Mouse (Mus musculus) heart, postnatal 36 days (tissue): ENCODE results near the gene Lsr. TPM values are rescaled to one million over a fixed set of nuclear protein-coding genes. Genes with fewer than 3 reads are reported as not detected.

ENCODE experiments used
- DNase-seq, 2 experiments: peaks; one replicate each; pipeline ENCODE4 v3.0.0; 2021 to 2022
- intact Hi-C: fragments of 180-260 bp; cut with DNase I; formaldehyde crosslinking; loops from one replicate; pipeline ENCODE4 v1.15.1; 2025
- total RNA-seq, 2 experiments: library from RNA; stranded (reverse); gene quantifications; 2 replicates each; pipeline ENCODE4 v1.2.3; 2021

The Lsr gene
- 1 to 10 TPM; 3.7 to 5.1 TPM for total RNA-seq

- no peak for DNase-seq
- intact Hi-C loops: loop anchor here (2.0 to 5.0 kb wide), 4 partner anchors 16 to 386 kb away; partner anchors contain the start of genes Kmt2b, Tmem147 and Usf2
Measured at GRCm38 (mm10) chr7:30973251-30973500, at the start of gene Lsr. Lsr (minus strand) TSS chr7:30973464.

DNA sequence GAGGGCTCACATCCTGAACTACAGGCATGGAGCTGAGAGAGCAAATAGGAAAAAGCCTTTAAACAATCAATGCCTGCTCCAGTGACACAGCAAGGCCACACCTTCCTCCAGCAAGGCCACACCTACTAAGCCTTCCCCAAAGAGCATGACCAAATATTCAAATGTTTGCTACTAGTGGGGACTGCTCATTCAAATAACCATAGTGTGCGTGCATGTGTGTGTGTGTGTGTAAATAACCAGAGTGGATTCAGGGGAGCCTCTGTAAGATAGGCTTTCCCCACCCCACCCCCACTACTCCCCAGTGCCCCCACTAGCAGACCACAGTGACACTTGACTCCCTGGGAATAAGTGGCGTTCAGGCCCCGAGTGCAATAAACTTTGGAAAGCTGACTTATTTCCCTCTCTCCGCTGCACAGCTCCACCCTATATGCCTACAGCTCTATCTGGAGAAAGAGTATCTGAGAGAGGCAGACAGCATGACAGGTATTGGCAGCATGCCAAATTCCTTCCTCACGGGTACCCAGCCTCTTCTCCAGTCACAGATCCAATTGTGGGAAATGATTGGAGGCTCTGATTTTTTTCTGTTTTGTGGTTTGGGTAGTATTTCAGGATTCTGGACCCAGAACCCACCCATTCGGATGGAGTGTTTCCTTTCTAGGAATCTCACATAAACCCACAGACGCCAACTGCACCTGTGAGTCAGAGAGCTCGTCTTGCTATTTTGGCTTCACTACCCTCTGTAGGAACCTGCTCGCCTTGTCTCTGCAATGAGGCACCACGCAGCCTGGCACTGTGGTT is 44.0 kb upstream of the Lsr start:
- DNase-seq: no peak
- intact Hi-C loops: no loop called here

- no peak for DNase-seq
- intact Hi-C loops: no loop called here
Measured at GRCm38 (mm10) chr7:31012971-31013370, 39.7 kb upstream of the Lsr start.

DNA sequence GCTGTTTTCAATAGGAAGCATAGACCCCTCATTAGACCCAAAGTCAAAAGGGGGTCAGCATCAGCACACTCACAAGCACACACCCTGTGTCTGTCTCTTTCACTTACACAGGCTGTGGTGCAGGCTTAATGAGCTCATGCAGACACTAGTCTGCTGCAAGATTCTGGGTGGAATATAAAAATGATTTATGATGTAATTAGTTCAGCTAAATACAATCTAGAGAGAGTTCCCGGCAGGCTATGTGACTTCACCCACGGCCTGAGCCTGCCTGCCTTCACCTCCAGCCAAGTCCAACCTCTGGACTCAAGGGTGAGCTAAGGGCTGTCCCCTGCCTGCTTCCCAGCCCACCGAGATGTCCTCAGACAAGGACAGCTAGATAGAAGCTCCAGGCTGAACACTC is 35.6 kb upstream of the Lsr start:
- intact Hi-C loops: no loop called here
- no peak for DNase-seq

DNA sequence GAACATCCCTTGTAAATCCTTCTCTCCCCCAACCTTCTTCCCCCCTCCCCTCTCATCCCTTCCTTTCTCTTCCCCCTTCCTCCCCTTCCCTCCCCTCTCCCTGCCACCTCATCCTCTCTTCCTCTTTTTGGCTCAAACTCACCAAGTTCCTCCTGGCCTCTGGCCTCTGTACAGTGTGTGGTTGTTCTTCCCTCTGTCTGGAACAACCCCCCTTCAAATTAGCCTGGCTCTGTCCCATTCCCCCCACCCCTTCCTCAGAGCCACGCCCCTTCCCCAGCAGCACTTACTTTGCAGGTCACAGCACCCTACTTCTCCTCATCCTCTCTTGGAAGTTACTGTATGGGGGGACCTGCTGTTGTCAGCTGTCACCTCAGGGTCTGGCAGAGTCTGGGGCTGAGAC is 34.9 kb upstream of the Lsr start:
- intact Hi-C loops: no loop called here
- no peak for DNase-seq

GRCm38 (mm10) chr7:31007775-31008174 is 34.5 kb upstream of the Lsr start:
- intact Hi-C loops: no loop called here
- DNase-seq: no peak

DNA sequence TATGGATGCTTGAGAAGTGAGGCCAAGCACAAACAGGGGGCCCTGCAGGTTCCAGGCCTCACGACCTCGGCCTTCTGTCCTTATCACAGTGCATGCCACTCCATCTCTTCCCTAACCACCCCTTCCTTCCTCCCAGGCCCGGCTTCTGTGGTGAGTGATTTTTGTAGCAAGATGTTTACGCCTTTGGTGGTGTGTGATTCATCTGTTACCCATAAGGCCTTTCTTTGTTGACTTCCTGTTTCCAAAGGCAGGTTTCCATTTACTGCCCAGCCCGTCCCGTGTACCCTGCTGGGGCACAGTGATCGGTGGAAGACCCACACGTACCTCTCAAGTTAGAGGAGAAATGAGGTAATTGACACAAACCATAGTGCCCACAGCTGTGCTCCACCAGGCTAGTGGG is 29.4 kb upstream of the Lsr start:
- peak; percentile 18 to 31 for DNase-seq
- intact Hi-C loops: no loop called here

- peak; percentile 60 to 71 for DNase-seq
- intact Hi-C loops: no loop called here
Measured at GRCm38 (mm10) chr7:31000505-31001020, 27.3 kb upstream of the Lsr start.

DNA sequence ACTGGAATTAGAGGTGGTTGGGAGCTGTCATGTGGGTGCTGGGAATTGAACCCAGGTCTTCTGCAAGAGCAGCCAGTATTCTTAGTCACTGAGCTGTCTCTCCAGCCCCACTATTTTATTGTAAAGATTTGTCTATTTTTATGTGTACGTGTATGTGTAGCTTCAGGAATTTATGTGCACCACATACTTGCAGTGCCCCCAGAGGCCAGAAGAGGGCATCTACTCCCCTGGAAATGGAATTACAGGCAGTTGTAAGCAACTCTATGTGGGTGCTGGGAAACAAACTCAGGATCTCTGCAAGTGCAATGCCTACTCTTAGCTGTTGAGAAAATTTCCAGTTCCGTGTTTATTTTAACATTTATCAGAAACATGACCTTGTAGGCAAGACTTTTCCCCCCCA is 23.2 kb upstream of the Lsr start:
- no peak for DNase-seq
- intact Hi-C loops: no loop called here

DNA sequence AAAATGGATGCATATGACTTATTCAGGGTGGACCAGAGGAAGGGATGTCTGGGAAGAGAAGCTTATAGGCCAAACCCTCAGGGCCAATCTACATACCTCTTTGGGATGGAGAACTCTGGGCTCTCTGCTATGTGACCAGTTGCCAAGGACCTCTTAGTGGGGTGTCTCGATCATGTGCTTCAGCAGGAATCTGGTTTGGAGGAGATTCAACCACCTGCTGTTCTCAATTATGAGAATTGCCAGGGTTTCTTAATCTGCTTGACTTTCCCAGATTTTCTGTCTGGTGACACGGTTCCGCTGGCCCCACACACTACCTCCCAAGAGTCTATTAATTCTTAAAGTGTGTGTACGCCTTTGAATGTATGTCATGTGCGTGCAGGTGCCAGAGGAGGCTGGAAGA is 20.7 kb upstream of the Lsr start:
- DNase-seq: no peak
- intact Hi-C loops: no loop called here

GRCm38 (mm10) chr7:30992148-30992547 is 18.9 kb upstream of the Lsr start:
- DNase-seq: no peak
- intact Hi-C loops: no loop called here

- no peak for DNase-seq
- intact Hi-C loops: no loop called here
Measured at GRCm38 (mm10) chr7:30988519-30989162, 15.4 kb upstream of the Lsr start.

GRCm38 (mm10) chr7:30985357-30985756 is 12.1 kb upstream of the Lsr start:
- no peak for DNase-seq
- intact Hi-C loops: no loop called here

- DNase-seq: no peak
- intact Hi-C loops: no loop called here
Measured at GRCm38 (mm10) chr7:30981703-30982102, 8.4 kb upstream of the Lsr start.

GRCm38 (mm10) chr7:30973501-30974289 is 431 bp upstream of the Lsr start, which contains the start of gene Fam187b:
Fam187b (plus strand) TSS chr7:30973790.
- peak; percentile 90 to 93 for DNase-seq
- intact Hi-C loops: loop anchor here (1.0 to 5.0 kb wide), 6 partner anchors 17 to 386 kb away; partner anchors contain the start of genes Fxyd7, Kmt2b, Tmem147 and Usf2

GRCm38 (mm10) chr7:30972426-30973250 is 626 bp downstream of the Lsr start:
- intact Hi-C loops: loop anchor here (2.0 to 5.0 kb wide), 4 partner anchors 16 to 385 kb away; partner anchors contain the start of genes Kmt2b, Tmem147 and Usf2
- no peak for DNase-seq

GRCm38 (mm10) chr7:30971901-30972300 is 1.4 kb downstream of the Lsr start:
- DNase-seq: no peak
- intact Hi-C loops: loop anchor here (2.0 to 5.0 kb wide), 4 partner anchors 15 to 385 kb away; partner anchors contain the start of genes Kmt2b, Tmem147 and Usf2

DNA sequence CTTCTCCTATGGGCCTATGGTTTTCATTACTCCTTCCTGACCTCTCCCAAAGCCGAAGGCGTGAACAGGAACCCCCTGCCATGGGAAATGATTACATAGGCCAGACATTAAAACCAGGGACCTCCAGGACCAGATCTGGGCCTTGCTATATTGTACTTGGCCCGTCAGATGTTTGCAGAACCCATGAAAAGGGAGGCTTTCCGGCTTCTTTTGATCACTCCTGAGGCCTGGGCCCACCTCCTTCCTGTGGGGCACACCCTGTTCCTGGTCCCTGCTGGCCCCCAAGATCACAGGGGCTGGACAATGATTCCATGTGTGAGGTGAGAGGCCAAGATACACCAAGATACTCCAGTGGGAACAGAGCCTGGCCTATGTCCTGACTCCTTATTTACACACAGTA is 4.1 kb downstream of the Lsr start:
- intact Hi-C loops: no loop called here
- DNase-seq: no peak

DNA sequence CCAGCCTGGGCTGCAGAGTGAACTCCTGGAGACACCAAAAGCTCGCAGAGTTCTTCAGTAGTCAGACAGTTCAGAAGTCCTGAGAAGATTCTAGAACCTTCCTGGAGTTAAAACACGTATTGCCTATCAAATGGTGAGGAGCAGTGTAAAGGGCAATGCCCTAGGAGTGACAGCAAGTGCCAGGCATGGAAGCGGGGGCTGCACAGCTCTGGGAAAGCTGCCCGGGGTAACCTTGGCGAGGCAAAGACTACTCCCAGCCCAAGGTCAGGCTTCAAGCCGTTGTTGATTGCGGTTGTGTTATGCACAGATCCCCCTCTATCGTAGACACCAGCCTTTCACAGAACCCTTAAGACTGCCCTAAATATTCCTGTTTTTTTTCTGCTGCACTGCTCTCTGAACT is 4.7 kb downstream of the Lsr start:
- no peak for DNase-seq
- intact Hi-C loops: no loop called here

- intact Hi-C loops: no loop called here
- DNase-seq: no peak
Measured at GRCm38 (mm10) chr7:30966657-30967056, 6.6 kb downstream of the Lsr start.
